Mouse (Mus musculus): ENCODE measurements around the gene Ugt1a6b.

DNA sequence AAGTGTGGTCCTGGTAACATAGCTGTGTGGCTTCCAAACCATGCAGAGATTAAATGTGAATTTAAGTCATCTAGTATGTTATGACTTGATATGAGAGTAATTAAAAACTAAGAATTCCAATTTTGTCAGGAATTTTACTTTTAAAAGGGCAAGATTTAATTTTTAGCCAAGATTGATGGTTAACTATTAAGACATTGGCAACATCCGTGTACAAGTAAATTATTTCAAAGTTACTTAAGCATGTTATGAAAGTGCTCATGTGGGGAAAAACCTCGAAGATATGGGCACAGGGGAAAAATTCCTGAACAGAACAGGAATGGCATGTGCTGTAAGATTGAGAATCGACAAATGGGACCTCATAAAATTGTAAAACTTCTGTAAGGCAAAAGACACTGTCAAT, 94.4 kb downstream of the Ugt1a6b start:
- TF ChIP-seq ZNF384 (IDR thresholded peaks at IDR 0.05; ENCODE audit: low read depth, low read length) (no peak), CHD2 (IDR thresholded peaks at IDR 0.05; ENCODE audit: low read depth, low read length) (no peak), ZC3H11A (IDR thresholded peaks at IDR 0.05; ENCODE audit: borderline replicate concordance, low read depth, low read length) (no peak)
